Mouse (Mus musculus): ENCODE measurements at regions not wholly inside any gene's neighbourhood (a gene's known extent, or its start where the extent isn't known, plus 50 kb on each side); places are given as distances from the start of the nearest gene placed in this dataset.
"Not testable (repeated sequence)": the region's sequence is repeated elsewhere in the genome, so short reads cannot be mapped to it uniquely, and the experiment has no call there.

DNA sequence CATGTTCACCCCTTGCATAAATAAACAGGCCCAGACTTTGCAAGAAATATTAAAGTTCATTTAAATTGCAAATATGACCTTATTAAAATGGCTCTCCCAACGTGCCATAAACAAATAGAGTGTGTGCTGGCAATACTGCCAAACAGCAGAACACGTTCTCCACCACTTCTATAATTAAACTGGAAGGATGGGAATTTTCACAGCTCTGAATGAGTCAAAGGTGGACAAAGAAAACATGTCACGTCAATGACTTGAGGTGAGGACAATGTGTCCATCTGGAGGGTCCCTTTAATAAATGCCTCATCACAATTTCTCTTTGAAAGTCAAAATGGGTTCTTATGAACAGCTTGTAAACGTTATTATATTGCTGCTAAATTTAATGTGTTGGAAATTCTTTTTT, 114.8 kb downstream of the Galc start:
- DNase-seq (ENCODE audit: low spot score in 2 of 2): no peak

- DNase-seq (ENCODE audit: low spot score in 2 of 2): no peak
Measured at GRCm38 (mm10) chr12:98143170-98143569, 116.1 kb downstream of the Galc start.

DNA sequence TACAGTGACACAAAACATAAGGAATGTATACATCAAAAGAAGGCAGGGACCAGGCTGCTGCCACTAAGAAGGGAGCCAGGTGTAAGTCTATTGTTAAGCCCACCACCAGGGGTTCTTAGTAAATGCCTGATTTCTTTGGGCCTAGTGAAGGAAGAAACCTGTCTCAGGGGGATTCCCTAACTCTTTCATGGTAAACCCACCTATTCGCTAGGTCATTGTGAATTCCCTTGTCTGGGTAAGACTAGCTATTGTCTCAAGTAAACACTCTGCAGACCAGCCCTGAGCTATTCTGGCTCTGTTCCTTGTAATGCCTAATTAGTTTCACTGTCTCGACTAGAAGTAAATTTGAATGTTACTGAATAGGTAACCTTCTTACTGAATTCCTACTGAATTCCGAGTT, 119.4 kb downstream of the Galc start:
- DNase-seq (ENCODE audit: low spot score in 2 of 2): not testable (repeated sequence)

- no peak for DNase-seq (ENCODE audit: low spot score in 2 of 2)
Measured at GRCm38 (mm10) chr12:98131276-98131675, 128.0 kb downstream of the Galc start.

- no peak for DNase-seq (ENCODE audit: low spot score in 2 of 2)
Measured at GRCm38 (mm10) chr12:98123541-98123940, 135.7 kb downstream of the Galc start.

GRCm38 (mm10) chr12:98108039-98108438, 151.2 kb downstream of the Galc start:
- DNase-seq (ENCODE audit: low spot score in 2 of 2): no peak

DNA sequence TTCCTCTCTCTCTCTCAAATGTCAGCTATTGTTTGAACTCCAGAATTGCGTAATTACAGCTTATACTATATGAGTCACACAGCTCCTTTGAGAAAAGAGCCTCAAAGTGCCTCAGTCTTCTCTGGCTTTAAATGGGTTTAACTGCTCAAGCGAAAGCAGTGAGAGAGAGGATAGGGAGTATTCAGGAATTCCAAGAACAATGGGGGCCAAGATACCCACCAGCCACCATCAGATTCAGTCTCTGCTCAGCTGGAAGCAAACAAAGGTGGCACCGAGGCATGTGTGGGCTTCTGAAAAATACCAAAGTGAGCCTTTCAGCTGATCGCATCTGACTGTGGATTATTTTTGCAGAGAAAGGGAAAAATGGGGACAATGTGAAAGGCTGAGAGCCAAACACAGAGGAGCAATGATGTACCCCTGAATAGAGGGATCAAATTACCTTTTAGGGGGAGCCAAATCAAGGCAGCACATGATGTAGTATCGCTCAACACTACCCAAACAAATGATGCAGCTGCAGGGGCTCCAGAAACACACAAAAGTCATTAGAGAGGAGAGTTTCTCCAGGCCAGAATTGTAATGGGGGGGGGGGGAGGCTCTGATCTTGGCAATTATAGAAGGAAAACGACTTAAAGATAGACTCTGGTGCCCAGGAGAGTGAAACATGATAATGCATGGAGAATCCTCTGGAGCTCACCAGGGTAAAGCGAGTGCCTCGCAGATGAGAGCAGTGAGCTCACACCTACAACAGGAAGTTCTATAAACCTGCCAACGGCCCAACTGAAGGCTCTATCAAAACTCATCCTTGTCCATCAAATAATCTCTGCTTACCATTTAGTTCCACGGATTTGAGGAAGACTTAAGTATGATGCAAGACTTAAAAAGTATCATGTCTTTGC, 152.2 kb downstream of the Galc start:
- DNase-seq (ENCODE audit: low spot score in 2 of 2): no peak

DNA sequence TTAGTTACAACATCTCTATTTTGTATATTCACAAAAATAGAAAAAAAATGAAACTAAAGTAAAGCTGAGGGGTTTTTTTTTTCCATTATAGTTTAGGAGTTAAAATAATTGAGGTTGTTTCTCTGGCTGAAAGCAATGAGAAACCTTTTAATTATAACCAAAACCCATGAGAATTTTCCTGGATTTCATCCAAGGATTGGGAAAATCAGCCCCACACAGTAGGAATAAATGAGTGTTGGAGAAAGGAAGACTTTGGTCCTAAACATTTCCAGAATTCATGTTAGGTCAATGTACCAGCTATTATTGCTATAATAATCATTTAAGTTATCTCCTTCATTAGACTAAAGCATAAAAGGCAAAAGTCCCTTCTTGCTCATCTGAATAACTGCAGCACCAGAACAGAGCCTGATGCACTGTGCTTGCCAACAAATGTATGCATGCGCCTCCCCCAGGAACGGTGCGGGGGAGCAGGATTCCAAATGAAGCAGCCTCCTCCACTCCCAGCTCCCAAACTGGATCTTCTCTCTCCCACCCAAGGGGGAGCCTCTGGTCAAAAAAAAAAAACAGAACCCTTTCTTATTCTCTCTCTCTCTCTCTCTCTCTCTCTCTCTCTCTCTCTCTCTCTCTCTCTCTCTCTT, 153.0 kb downstream of the Galc start:
- no peak for DNase-seq (ENCODE audit: low spot score in 2 of 2)

DNA sequence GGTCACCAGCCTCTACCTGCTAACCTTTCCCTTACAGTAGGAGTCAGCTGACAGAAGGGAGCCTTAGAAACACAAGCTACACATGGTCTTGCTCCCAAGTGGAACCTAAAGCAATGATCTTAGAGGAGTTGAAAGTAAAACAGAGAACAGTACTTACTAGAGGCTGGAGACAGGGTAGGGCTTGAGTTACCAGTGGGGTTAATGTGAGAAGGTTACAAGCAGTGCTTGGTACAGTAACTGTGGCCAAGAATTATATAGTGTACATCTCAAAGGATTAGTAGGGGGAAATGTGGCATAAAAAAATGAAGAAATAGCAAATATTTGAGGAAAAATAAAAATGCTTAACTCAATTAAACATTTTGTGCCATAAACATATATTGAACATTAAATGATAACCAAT, 153.5 kb downstream of the Galc start:
- DNase-seq (ENCODE audit: low spot score in 2 of 2): no peak

GRCm38 (mm10) chr12:98090171-98090570, 169.1 kb downstream of the Galc start:
- no peak for DNase-seq (ENCODE audit: low spot score in 2 of 2)

- no peak for DNase-seq (ENCODE audit: low spot score in 2 of 2)
Measured at GRCm38 (mm10) chr12:98078351-98078750, 180.9 kb downstream of the Galc start.

DNA sequence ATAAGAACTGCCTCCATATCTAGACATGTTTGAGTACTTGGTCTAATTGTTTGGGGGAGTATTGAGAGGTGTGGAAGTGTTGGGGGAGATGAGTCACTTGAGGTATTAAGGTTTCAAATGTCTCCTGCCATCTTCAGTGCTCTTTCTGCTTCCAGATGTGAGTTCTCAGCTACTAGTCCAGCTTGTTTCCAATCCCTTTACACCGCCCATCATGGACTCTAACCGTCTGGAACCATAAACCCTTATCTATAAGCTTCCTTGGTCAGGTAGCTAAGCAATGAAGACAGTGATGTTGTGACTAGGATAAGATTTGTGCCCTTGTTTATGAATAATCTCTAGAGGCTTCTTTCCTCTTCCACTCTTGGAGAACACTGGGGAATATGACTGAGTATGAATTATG, 183.7 kb downstream of the Galc start:
- DNase-seq (ENCODE audit: low spot score in 2 of 2): no peak

DNA sequence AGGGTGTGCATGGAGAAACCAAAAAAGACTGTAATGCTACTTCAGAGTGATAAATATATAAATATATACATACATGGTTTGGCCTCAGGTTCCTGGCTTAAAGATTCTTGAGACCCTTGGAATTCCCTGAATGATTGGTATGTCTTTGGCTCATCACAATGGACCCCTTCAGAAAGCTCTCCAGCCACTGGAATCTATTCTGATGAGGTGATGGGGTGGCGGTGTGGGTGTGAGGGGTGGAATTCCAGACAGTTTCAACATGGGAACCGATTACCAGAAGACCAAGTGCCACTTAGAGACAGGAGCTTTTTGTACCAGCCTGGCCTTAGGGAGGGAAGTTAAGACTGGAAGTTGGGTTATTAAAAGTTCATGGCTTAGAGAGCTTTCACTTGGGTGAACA, 190.1 kb downstream of the Galc start:
- no peak for DNase-seq (ENCODE audit: low spot score in 2 of 2)

DNA sequence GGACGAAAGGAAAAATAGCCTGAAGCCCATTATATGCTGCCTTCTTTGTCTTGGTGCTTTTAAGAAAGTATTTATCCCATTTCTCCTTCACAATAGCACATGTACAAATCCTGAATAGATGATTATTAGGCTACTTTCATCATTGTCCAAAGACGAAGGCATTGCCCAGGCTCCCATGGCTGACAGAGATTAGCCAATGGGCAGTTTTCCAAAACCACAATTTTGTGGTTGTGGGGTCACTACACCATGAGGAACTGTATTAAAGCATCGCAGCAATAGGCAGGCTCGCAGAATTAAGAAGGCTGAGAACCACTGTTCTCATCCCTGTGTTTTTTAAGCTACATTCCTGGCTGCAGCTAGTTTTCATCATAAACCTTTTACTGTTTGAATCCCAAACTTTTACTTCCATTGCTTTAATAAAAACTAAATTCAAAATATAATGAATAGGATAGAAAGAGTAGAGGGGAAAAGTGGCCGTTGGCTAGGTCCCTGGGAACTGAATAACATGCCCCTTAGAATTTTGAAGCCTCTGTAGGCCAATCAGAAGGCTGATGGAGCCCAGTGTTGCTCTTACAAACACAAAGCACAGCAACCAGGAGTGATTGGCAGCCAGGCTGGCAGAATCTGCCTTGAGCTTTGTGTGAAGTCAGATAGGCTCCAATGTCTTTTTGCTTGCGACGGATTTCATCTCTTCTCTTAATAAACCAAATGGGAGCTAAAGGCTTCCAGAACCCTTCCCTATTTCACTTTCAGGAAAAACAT, 199.7 kb downstream of the Galc start:
- DNase-seq (ENCODE audit: low spot score in 2 of 2): no peak

GRCm38 (mm10) chr12:98058977-98059376, 200.3 kb downstream of the Galc start:
- no peak for DNase-seq (ENCODE audit: low spot score in 2 of 2)

GRCm38 (mm10) chr12:98050934-98051333, 208.3 kb downstream of the Galc start:
- no peak for DNase-seq (ENCODE audit: low spot score in 2 of 2)

GRCm38 (mm10) chr12:98050500-98050899, 208.8 kb downstream of the Galc start:
- DNase-seq (ENCODE audit: low spot score in 2 of 2): no peak

DNA sequence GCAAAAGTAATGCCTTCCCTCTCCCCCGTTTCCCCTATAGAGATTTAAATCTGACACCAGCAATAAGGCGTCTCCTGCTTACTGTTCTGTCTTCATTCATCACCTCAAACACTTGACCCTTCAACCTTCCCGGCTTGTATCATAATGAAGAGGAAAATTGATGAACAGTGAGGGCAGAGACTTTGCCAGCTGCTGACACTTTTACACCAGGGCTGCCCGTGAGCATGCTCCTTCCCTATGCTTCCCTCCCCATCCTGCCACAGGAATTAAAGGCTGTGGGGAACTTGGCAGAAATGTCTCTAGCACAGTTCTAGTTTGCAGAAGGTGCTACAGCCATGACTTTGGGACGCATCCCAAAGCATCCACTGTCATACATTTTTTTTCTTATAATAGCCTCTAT, 209.2 kb downstream of the Galc start:
- no peak for DNase-seq (ENCODE audit: low spot score in 2 of 2)

GRCm38 (mm10) chr12:98047765-98048164, 211.5 kb downstream of the Galc start:
- no peak for DNase-seq (ENCODE audit: low spot score in 2 of 2)

- DNase-seq (ENCODE audit: low spot score in 2 of 2): no peak
Measured at GRCm38 (mm10) chr12:98046459-98047440, 212.5 kb downstream of the Galc start.

DNA sequence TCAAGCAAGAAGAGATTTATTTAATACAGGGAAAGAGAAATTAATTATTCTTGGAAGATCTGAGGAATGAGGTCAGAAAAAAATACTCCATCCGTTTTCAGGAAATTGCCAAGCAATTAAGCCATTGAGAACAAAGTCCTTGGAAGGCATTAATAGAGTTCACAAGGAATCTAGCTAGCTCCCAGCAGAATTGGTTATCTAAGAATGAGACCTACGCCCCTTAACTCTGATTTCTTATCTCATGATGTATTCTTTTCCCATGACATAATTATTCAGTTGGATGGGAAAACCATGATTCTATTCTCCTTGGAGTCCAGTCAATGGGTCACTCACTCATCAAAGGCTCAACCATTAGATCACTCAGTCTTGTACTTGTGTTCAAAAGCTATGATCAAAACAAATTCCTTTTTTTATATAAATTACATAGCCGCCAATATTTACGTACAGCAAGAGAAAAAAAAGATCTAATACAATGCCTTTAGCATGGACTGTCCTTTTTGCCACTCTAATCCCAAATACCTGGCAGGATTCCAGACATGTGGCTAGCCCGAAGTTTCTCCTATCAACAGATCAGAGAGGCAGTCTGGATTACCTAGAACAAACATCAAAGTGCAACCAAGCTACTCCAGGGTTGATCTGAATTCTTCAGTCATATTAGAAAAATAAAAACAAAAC, 213.3 kb downstream of the Galc start:
- no peak for DNase-seq (ENCODE audit: low spot score in 2 of 2)
